Mouse (Mus musculus) E14TG2a.4 (cell line): ENCODE measurements around the gene Il15.

Experiments used
- H3K27me3 ChIP-seq: 2 replicates; pipeline ENCODE4 v1.6.1; 2014; ENCODE audit warnings: low read length, control low read depth; ENCODE audit not compliant: insufficient read depth
- H3K36me3 ChIP-seq: 2 replicates; pipeline ENCODE4 v1.6.1; 2014; ENCODE audit warnings: low read length, control low read depth; ENCODE audit not compliant: insufficient read depth
- H3K4me1 ChIP-seq: replicated peaks from 2 replicates; pipeline ENCODE4 v1.6.1; 2014; ENCODE audit warnings: low read depth, low read length, control low read depth
- H3K4me3 ChIP-seq: replicated peaks from 2 replicates; pipeline ENCODE4 v1.5.1; 2014; ENCODE audit warnings: mild to moderate bottlenecking, low read length
- H3K9me3 ChIP-seq: 2 replicates; pipeline ENCODE4 v1.6.1; 2014; ENCODE audit warnings: low read length, control low read depth
- CTCF ChIP-seq: conservative IDR thresholded peaks from 2 replicates; pipeline ENCODE4 v1.5.1; 2014; ENCODE audit warnings: low read length
- NANOG ChIP-seq: IDR thresholded peaks from 2 replicates; pipeline ENCODE4 v1.6.1; 2014; ENCODE audit warnings: borderline replicate concordance, low read length, mixed read lengths
- POU5F1 ChIP-seq: IDR thresholded peaks from 2 replicates; pipeline ENCODE4 v1.6.1; 2014; ENCODE audit warnings: low read length, borderline replicate concordance

Gene Il15

DNA sequence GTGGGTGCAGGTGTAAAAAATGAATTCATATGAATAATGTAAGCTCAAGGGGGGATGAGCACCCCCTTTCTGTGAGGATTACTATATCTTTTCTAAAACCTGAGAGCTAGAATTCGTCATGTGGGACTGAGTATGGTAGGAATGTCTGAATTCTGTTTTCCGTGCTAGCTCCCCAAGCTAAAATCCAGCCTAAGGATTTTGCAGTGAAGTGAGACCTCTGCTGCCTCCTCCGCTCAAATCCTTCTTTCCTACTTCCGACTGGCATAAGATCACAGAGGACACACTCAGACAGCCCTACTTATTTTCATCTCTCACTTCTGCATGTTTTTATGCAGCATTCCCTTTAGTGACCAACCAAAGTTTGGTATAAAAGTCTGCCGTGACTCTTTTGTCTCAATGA is 121.0 kb downstream of the Il15 start:
- Histone ChIP-seq H3K4me1 (no peaks in the 10 kb centered on the region), H3K27me3 (no peaks in the 10 kb centered on the region), H3K4me3 (no peak overlapping the region), H3K9me3 (0 out of 2 replicates have a peak, but pooled peaks cover 3% of the 10 kb centered on the region), H3K36me3 (no peaks in the 10 kb centered on the region)
- TF ChIP-seq CTCF (no peak), NANOG (no peak), POU5F1 (no peak)
